Mouse (Mus musculus) megakaryocyte, embryonic 14.5 days (primary cell): Measurements from ENCODE around the gene Pcdh9. TPM values are rescaled to one million over a fixed set of nuclear protein-coding genes. Genes with fewer than 3 reads are reported as not detected.
"Not testable (repeated sequence)": the region's sequence is repeated elsewhere in the genome, so short reads cannot be mapped to it uniquely, and the experiment has no call there.

Experiments used
- H3K27me3 ChIP-seq: replicated peaks from 2 replicates; pipeline ENCODE3; 2012; ENCODE audit warnings: inconsistent platforms
- H3K36me3 ChIP-seq: replicated peaks from 2 replicates; pipeline ENCODE3; 2012; ENCODE audit warnings: low read length, inconsistent platforms, mixed read lengths
- H3K4me1 ChIP-seq: 2 replicates; pipeline ENCODE4 v1.6.1; 2012; ENCODE audit warnings: inconsistent platforms
- H3K4me3 ChIP-seq: replicated peaks from 2 replicates; pipeline ENCODE3; 2012; ENCODE audit warnings: moderate library complexity, mild to moderate bottlenecking, inconsistent platforms
- H3K9me3 ChIP-seq: 2 replicates; pipeline ENCODE4 v1.6.1; 2012; ENCODE audit warnings: inconsistent platforms
- FLI1 ChIP-seq: IDR thresholded peaks from 2 replicates; pipeline ENCODE4 v1.6.1; 2012; ENCODE audit warnings: low read length, inconsistent platforms, mixed read lengths
- GATA1 ChIP-seq: IDR thresholded peaks from 3 replicates; pipeline ENCODE4 v1.6.1; 2012; ENCODE audit warnings: mixed read lengths, low read length, inconsistent platforms, borderline replicate concordance
- polyA plus RNA-seq: library from polyadenylated mRNA; stranded (reverse); fragments of >175 nt; gene quantifications from 2 replicates; pipeline ENCODE4 v1.2.3, GENCODE M21; 2012; ENCODE audit warnings: low replicate concordance; ENCODE audit not compliant: insufficient read depth

Pcdh9 gene
- polyA plus RNA-seq, 1 experiment, result not detected

DNA sequence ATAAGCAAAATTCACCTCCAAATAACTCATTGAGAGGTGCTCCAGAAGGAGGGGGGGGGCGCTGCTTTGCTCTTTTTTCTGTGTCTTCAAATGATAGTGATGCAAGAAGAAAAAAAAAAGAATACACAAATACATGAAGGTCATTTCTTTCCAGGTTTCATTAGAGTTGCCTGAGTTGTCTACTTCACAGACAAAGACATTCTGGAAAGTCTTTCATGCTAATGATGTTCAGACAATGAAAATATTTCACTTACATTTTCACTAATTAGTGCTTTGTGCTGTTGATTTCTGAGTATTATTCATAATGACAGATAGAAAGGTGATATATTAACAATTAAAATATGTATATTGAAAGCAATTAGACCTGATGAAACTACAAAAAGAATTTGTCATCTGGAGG lies 637.1 kb downstream of the Pcdh9 start:
- TF ChIP-seq GATA1 (no peak), FLI1 (no peak)
- Histone ChIP-seq H3K4me3 (no peak overlapping the region), H3K9me3 (no peaks in the 10 kb centered on the region), H3K4me1 (no peaks in the 10 kb centered on the region), H3K27me3 (no peaks in the 10 kb centered on the region), H3K36me3 (no peaks in the 10 kb centered on the region)

DNA sequence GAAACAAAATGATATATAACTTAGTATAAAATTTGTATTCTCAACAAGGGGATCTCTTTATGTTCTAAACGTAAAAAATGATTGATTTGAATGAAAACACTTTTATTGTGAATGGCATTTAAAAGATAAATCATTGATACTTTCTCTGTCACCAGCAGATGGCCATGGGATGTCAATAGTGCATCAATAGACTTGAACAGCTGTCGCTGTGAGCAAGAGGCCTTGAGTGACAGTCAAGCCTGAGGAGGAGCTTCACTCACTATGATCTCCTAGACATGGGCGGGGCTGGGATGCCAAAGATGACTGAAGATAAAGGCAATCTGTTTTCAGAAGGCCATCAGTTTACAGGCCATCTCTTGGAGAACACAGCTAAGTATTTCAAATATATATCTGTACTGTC lies 650.2 kb downstream of the Pcdh9 start:
- Histone ChIP-seq H3K4me3 (no peak overlapping the region), H3K27me3 (no peaks in the 10 kb centered on the region), H3K9me3 (no peaks in the 10 kb centered on the region), H3K4me1 (no peaks in the 10 kb centered on the region), H3K36me3 (no peaks in the 10 kb centered on the region)
- no peak for TF ChIP-seq FLI1
- no peak for TF ChIP-seq GATA1

DNA sequence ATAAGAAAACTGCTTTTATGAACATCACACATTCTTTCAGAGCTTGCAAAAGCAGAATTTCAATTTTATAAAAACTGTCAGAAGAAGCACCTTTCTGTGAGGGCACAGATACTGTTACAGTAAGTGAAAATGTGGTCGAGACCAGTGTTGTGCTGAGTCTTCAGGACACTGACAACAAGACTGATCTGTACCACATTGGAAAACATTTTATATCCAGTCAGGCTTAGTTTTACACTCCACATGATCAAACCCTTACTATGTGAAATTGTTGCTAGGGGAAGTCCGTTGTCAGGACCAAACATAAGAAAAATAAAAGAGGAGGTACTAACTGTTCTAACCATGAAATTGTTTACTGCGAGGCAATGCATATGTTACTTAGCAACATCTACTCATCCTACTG lies 656.1 kb downstream of the Pcdh9 start:
- TF ChIP-seq FLI1, result no peak
- no peak for TF ChIP-seq GATA1
- no peaks in the 10 kb centered on the region for H3K27me3 ChIP-seq
- H3K4me1 ChIP-seq, result no peaks in the 10 kb centered on the region
- no peaks in the 10 kb centered on the region for H3K36me3 ChIP-seq
- H3K9me3 ChIP-seq, result no peaks in the 10 kb centered on the region
- no peak overlapping the region for H3K4me3 ChIP-seq

DNA sequence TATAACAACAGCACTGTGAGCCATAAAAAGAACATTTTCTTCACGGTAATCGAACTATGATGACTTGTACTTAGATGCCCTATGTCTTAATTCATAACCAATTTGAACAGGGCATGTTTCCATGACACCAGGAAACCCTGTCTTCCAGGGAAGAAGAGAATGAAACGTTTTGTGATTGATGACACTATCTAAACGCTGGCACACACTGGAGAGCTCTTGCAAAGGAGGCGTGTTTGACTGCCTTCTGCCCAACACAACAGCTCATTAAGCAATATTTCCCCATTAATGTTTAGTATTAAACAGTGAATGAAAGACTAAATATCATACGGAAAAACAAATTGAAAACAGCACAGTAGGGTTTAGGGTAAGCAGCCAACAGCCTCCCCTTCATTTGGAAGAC lies 656.9 kb downstream of the Pcdh9 start:
- Histone ChIP-seq H3K9me3 (no peaks in the 10 kb centered on the region), H3K36me3 (no peaks in the 10 kb centered on the region), H3K27me3 (no peaks in the 10 kb centered on the region), H3K4me3 (no peak overlapping the region), H3K4me1 (no peaks in the 10 kb centered on the region)
- no peak for TF ChIP-seq FLI1
- TF ChIP-seq GATA1, result no peak

DNA sequence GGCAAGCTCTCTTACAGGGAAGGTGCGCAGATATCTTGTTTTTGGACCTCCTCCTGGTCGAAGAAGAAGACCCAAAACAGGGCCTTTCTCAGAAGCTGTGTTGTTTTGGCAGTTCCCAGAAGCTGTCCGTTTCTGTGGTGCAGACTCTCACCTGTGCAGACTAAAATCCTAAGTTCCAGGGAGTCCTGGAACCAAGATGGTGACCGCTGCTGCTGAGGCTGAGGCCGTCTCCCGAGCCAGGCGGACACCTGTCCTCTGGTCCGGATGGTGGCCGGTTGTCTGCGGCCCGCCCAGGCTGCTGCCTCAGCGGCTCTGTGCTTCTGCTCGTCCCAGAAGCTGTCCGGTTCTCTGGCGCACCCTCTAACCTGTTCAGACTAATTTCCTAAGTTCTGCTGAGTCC lies 675.6 kb downstream of the Pcdh9 start:
- H3K27me3 ChIP-seq, H3K4me1 ChIP-seq, H3K9me3 ChIP-seq, H3K4me3 ChIP-seq, H3K36me3 ChIP-seq: not testable (repeated sequence)

DNA sequence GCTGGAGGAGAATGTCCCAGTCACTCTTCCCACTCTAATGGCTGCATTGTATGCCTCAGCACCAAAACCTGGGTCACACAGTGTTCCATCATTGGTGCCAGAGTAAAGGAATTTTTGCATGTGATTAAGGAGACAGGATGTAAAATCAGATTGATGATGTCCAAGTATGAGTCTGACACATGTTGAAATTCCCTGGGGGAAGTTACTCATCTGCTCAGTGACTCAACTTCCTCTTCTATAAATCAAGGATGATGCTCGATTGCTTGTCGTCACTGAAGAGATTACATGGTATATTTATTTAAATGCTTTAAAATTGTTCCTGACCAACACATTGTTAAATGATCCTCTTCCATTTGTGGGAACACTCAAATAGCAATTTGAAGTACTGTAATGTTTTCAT lies 690.7 kb downstream of the Pcdh9 start:
- no peaks in the 10 kb centered on the region for H3K36me3 ChIP-seq
- no peaks in the 10 kb centered on the region for H3K9me3 ChIP-seq
- TF ChIP-seq GATA1 (no peak), FLI1 (no peak)
- no peaks in the 10 kb centered on the region for H3K4me1 ChIP-seq
- no peak overlapping the region for H3K4me3 ChIP-seq
- H3K27me3 ChIP-seq, result no peaks in the 10 kb centered on the region

DNA sequence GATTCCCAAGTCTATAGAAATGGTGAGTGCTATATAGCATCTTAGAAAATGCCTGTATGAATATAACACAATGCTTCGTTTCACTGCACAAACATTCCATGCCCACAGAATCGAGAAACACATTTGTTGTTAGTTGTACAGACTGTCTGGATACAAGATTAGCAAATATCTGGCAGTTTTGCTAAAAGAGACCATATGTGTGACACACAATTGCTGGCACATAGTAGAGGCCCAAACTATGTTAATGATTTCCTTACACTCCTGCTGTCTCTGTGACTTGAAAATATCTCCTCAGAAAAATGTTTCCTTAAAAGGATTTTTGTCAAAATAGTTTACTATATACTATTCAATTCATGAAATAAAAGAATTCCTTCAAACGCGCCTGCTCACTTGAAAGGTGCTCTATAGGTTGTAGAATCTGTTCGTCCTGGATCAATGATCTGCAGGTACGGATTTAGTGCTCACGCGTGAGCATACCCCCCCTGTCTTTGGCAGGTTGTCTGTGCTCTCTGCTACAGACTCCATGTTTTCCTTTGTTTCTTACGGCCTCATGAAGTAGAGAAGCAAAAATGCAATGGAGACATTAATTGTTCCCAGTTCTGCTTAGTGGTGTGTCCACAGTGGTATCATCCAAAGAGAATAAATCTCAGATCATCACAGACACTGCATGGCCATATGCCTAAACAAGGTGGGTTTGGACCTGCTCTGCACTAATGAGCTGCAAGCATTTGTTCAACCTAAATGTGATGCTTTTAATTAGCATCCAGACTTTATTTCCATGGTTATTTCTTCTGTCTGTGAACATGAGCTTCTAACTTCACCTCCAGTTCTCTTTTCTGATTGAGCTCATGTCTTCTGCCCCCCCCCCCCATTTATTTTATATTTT lies 707.6 kb downstream of the Pcdh9 start:
- no peak overlapping the region for H3K4me3 ChIP-seq
- H3K27me3 ChIP-seq, result no peaks in the 10 kb centered on the region
- TF ChIP-seq FLI1 (no peak), GATA1 (no peak)
- H3K9me3 ChIP-seq, result no peaks in the 10 kb centered on the region
- H3K36me3 ChIP-seq, result no peaks in the 10 kb centered on the region
- H3K4me1 ChIP-seq, result no peaks in the 10 kb centered on the region

DNA sequence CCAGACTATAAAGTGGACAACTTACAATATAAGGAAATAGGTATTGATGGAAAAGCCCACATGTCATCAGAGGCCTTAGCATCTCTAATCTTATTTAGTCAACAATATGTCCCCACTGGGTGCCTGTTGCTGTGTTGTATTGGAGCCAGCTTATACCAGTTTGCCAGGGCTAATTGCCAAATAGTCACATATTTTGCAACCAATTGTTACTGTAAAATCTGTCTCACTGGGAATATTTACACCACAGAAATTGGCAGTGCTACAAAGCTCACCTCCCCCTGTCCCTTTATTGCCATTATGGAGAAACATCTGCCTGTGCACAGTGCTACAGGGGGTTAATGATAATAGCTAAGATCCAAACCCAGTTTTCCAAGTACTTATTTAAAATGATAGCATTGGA lies 721.3 kb downstream of the Pcdh9 start:
- no peaks in the 10 kb centered on the region for H3K36me3 ChIP-seq
- H3K4me1 ChIP-seq, result no peaks in the 10 kb centered on the region
- no peaks in the 10 kb centered on the region for H3K27me3 ChIP-seq
- no peak for TF ChIP-seq GATA1
- no peak for TF ChIP-seq FLI1
- H3K9me3 ChIP-seq, result no peaks in the 10 kb centered on the region
- no peak overlapping the region for H3K4me3 ChIP-seq

DNA sequence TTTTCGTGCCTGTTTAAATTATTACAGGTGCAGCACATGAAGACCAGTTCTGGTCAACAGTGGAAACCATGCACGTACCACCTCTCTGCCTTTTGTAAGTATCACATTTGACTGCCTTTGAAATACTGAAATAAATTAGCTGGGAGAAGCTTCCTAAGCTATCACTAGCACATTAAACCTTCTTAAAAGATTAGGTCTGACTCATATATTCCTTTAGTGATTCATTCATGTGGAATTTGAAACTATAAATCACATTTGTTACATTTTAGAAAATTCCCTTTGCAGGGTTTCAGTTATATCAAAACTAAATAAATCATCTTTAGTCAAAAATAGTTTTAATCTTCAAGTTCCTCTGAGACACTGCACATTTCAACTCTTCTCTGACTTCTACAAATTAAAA lies 722.1 kb downstream of the Pcdh9 start:
- Histone ChIP-seq H3K36me3 (no peaks in the 10 kb centered on the region), H3K4me3 (no peak overlapping the region), H3K9me3 (no peaks in the 10 kb centered on the region), H3K27me3 (no peaks in the 10 kb centered on the region), H3K4me1 (no peaks in the 10 kb centered on the region)
- TF ChIP-seq FLI1 (no peak), GATA1 (no peak)

DNA sequence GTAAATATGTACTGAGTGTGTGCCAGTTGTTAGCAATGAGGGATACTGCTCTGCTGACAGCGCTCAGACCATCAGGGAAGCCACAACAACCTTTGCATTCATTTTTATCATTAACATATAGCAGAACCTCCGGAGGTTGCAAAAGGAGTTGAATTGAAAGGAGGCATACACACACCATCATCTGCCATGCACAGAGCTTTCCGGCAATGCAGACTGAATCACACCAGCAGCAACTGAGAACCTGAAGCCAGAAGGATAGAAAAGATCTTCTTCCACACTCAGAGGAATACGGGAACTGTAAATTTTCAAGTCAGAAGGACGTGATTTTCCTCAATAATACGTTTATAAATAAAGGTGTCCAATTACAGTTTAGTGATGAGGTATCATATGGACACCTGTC lies 747.1 kb downstream of the Pcdh9 start:
- TF ChIP-seq FLI1, result no peak
- no peak for TF ChIP-seq GATA1
- no peaks in the 10 kb centered on the region for H3K4me1 ChIP-seq
- no peaks in the 10 kb centered on the region for H3K36me3 ChIP-seq
- no peak overlapping the region for H3K4me3 ChIP-seq
- no peaks in the 10 kb centered on the region for H3K27me3 ChIP-seq
- H3K9me3 ChIP-seq, result no peaks in the 10 kb centered on the region

DNA sequence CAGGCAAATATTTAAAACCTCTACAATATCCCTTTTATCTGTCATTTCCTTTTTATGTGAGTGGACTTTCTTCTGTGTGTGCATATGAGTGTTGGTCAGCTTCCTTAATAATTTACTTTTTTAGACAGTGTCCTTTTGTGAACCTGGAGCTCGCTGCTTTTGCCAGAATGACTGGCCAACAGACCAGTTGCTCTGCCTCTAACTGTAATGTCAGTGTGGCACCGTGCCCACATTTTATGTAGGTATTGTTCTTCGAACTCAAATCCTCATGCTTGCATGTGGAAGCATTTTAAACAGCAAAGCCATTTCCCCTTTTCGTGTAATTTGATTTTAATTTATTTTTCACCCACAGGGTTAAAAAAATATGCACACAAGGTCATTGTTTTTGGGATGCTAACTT lies 748.4 kb downstream of the Pcdh9 start:
- Histone ChIP-seq H3K4me1 (no peaks in the 10 kb centered on the region), H3K4me3 (no peak overlapping the region), H3K9me3 (no peaks in the 10 kb centered on the region), H3K36me3 (no peaks in the 10 kb centered on the region), H3K27me3 (no peaks in the 10 kb centered on the region)
- no peak for TF ChIP-seq GATA1
- TF ChIP-seq FLI1, result no peak
